ENCODE assay signal across 22 mouse cellular contexts in the genomic region with DNA sequence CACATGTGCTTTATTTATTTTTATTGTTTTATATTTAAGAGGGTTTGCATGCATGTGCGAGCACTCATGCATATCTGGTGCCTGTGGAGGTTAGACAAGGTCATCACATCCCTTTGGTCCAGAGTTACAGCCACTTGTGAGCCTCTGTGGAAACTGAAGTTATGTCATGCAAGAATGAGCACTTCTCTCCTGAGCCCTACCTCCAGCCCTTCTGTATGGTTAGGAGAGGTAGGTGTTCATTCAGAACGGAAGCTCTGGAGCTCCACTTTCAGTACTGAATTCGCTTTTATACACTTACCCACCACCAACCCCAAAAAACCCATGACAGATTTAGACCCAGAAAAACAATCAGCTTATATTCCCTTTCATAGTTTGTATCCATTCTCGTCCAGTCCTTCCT. TPM values are rescaled to one million over a fixed set of nuclear protein-coding genes. Genes with fewer than 3 reads are reported as not detected.
"Had no signal": no experiment of that assay in that cellular context is flagged by ENCODE, and none has a peak within 500 bp of the region (broad histone marks: within the 10 kb centered on the region; RNA-seq: fewer than 3 reads in every experiment).

No protein-coding gene starts in this region.

- H3K4me3 ChIP-seq: limb, embryonic 12.5 days; limb, embryonic 15.5 days; megakaryocyte, embryonic 14.5 days; midbrain, embryonic 10.5 days; midbrain, embryonic 13.5 days; myocyte; neural tube, embryonic 13.5 days; stomach, embryonic 15.5 days had no signal

- DNase-seq: kidney, postnatal 25 days; left cerebral cortex, postnatal 4 days; liver, postnatal 0 days; lung, embryonic 14.5 days; lung, postnatal 36 days; retina, postnatal 1 day; right cerebral cortex, postnatal 25 days; spleen, adult 18-20 months; thymus, postnatal 25 days had no signal

- H3K27ac ChIP-seq: limb, embryonic 12.5 days; limb, embryonic 15.5 days; liver, embryonic 14.5 days; midbrain, embryonic 10.5 days; midbrain, embryonic 13.5 days; neural tube, embryonic 13.5 days; stomach, embryonic 15.5 days had no signal

- H3K9me3 ChIP-seq: limb, embryonic 12.5 days; limb, embryonic 15.5 days; megakaryocyte, embryonic 14.5 days; midbrain, embryonic 10.5 days; midbrain, embryonic 13.5 days; neural tube, embryonic 13.5 days; stomach, embryonic 15.5 days had no signal

- ATAC-seq: liver, postnatal 0 days; lung, postnatal 0 days; midbrain, embryonic 13.5 days; midbrain, embryonic 16.5 days had no signal

- H3K9ac ChIP-seq: limb, embryonic 12.5 days; limb, embryonic 15.5 days; liver, embryonic 14.5 days; liver, postnatal 0 days; lung, embryonic 14.5 days; midbrain, embryonic 13.5 days; neural tube, embryonic 13.5 days; stomach, embryonic 15.5 days had no signal

- H3K27me3 ChIP-seq: limb, embryonic 12.5 days; limb, embryonic 15.5 days; megakaryocyte, embryonic 14.5 days; midbrain, embryonic 13.5 days; neural tube, embryonic 13.5 days; stomach, embryonic 15.5 days had no signal

- H3K4me2 ChIP-seq: limb, embryonic 12.5 days; limb, embryonic 15.5 days; liver, embryonic 11.5 days; lung, embryonic 14.5 days; midbrain, embryonic 13.5 days; neural tube, embryonic 13.5 days; stomach, embryonic 15.5 days had no signal

- H3K4me1 ChIP-seq: stomach, embryonic 15.5 days had no signal

RNA-seq across cellular contexts. Expression of a gene that starts 2.8 kb away (rescaled TPM):
- polyA plus RNA-seq: midbrain, embryonic 10.5 days; urinary bladder, adult 2 months had no signal

RNA-seq across cellular contexts. Expression of a gene that starts 39.6 kb away (rescaled TPM):
- polyA plus RNA-seq: midbrain, embryonic 10.5 days; midbrain, embryonic 13.5 days; midbrain, embryonic 16.5 days; myocyte had no signal
